Mouse (Mus musculus): Measurements from ENCODE around the gene Slc35e3.
"Not testable (repeated sequence)": the region's sequence is repeated elsewhere in the genome, so short reads cannot be mapped to it uniquely, and the experiment has no call there.

Slc35e3 gene

DNA sequence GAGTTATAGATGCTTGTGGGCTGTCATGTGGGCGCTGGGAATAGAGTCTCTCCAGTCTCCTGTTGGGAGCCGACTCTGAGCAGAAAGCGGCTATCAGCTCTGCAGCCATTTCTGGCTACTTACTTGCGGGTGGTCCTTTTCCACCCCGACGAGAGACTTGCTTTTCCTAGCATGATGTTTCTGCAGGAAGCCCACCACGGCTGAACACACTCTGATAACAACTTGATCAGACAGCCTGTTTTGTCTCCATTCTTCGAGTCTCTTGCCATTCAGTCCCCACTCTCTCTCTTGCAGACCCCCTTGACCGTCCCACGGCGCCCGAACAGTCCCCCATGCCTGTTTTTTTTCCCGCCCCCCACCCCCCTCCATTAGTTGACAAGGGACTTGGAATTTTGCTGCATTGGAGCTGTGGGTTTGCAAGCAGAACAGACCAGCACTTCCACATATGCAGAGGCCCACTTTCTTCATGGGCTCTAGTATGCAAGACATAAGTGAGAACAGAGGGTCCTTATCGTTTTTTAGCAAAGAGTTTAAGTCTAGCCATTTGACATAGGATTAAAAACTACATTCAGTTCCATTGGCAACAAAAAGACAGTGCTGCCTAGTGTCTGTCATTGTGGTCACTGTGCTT, 13.1 kb downstream of the Slc35e3 start:
- DNase-seq (ENCODE audit: low spot score) = no peak

DNA sequence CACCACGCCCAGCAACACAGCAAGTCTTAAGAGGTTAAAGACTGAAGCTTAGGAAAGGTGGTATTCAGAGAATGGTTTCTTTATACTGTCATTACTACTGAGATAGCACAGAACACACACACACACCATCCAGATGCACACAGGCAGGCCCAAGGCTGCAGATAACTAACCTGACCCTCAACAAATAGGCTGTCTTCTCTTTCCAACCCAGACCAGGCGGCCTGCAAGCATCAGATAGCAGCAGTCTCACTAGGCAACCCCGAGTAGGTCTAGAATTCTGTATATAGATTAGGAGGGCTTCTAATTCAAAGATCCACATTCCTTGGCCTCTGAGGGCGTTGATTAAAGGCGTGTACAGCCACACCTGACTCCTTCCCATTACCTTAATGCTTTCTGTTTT, 14.0 kb downstream of the Slc35e3 start:
- DNase-seq (ENCODE audit: low spot score) = no peak

DNA sequence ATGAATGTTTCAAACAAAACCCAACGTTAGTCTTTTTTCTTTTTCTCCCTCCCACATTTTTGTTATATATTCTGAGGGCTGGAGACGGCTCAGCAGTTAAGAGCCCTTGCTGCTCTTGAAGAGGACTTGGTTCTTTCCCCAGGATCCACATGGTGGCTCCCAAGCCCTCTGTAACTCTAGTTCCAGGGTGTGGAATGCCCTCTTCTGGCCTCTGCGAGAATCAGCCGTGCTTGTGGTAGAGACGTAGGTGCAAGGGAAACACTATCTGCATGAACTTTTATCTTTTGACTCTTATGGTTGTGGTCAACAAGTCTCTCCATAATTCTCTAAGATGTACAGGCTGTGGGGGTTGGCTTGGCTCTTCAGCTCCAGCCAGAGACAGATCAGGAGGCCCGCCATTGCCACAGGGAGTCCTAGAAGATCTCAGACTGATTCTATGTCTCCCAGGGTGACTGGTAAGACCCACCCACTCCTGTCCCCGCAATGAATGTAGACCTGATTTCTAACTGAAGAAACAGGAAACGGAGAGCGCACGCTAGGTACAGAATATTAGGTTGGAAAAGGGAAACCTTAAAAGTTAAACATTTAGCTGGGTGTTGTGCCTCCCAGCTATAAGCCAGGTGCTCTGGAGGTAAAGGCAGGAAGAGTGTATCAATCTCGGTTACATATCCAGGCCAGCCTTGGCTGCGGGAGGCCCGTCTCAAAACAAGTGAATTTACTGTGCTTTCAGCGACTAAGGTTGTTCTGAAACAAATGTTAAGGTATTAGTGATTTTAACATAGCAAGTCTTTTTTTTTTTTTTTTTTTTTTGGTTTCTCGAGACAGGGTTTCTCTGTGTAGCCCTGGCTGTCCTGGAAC, 14.7 kb downstream of the Slc35e3 start:
- DNase-seq (ENCODE audit: low spot score) = peak; percentile 43

DNA sequence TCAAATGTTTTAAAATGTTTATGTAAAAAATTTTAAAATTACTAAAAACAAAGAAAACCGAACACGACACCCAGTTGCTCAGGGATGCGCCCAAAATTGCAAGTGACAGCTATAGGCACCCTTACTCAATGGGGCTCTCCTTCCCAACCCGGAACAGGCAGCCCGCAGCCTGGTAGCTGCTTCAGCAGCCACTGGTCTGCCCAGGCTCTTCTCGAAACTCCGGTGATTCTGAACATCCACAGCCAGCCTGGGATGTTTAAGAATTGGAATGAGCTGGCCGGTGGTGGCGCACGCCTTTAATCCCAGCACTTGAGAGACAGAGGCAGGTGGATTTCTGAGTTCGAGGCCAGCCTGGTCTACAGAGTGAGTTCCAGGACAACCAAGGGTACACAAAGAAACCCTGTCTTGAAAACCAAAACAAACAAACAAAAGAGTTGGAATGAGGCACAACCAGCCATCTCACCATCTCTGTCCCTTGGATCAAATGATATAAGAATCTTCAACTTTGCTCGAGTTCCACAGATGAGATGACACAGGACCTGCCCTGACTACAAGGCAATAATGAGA, 15.4 kb downstream of the Slc35e3 start:
- DNase-seq (ENCODE audit: low spot score) = no peak

DNA sequence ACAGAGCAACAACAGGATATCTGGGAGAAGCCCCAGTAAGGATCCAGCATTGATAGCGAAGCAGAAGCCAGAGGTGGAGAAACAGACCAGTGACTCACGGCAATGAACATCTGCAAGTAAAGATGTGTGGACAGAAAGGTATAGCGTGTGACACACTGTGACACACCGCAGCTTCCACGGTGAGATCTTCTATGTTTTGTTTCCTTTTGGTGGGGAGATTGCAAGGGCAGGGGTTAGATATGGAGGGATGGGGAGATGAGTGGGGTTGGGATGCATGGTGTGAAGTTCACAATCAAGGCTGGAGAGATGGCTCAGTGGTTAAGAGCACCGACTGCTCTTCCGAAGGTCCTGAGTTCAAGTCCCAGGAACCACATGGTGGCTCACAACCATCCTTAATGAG, 16.0 kb downstream of the Slc35e3 start:
- no peak for DNase-seq (ENCODE audit: low spot score)

DNA sequence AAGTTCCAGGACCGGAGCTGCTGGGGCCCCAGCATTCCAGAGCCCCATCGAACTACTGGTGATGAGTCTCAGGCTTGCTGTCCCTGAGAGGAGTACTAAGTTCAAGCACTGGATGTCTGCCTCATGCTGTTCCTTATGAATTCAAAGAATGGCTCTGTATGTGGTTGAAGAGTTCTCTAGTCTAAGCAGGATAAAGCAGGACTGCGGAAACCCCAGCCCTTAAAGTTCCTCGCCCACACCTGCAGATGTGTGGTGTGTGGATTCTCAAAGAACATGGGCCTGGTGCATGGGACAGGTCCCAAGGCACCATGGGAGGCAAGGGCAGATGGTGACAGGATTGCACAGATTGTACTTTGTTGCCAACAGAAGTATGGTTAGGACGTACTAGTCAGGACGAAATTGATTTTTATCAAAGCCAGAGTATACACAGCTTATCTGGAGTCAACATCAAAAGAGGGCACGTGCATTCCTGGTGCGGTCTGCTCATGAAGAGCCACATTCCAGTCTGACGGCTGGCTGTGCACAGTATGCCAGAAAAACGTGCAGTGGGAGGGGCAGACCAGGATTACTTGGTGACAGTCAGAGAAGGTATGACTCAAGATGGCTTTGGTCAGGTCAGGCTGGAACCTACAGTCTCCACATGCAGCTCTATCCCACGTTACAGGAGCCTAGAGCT, 16.9 kb downstream of the Slc35e3 start:
- DNase-seq (ENCODE audit: low spot score) = no peak

DNA sequence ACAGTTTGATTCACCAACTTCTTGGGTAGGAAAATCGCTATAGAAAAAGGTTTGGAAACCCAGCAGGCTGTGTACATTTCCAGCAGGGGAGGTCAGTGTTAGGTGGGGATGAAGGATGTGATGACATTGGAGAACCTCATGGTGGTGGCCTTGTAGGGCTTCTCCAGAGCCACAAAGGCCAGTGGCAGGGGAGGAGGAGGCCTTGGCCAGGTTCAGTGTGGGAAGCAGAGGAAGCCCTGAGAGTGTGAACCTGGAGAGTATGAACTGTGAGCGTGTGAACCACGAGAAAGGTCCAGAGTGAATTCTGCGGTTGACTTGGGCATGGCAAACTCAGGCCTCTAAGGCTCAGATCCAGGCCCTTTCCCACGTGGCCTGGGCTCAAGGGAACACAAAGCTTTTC, 17.6 kb downstream of the Slc35e3 start:
- no peak for DNase-seq (ENCODE audit: low spot score)

DNA sequence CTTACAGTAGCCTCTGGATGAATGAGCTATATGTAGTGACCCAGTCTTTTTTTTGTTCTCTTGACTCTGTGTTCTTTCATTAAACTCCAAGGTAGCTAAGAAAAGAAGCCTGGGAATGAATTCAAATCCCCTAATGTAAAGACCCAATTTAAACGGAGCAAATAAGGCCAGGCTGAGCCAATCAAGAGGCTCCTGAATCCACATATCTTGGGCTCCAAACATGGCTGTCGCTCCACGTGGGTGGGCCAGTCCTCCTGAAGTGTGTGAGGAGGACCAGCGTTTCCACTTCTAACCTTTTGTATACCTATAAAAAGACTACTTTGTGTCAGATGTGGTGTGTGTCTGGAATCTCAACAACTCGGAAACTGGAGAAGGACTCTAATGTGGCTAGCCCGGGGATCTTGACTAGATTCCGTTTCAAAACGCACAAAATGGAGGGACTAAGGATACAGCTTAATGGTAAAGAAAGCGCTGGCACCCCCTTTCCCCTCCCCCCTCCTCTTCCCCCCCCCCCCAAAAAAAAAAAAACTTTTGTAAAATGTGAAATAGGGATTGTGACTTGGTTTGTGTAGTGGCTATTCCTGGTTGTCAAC, 18.6 kb downstream of the Slc35e3 start:
- no peak for DNase-seq (ENCODE audit: low spot score)

DNA sequence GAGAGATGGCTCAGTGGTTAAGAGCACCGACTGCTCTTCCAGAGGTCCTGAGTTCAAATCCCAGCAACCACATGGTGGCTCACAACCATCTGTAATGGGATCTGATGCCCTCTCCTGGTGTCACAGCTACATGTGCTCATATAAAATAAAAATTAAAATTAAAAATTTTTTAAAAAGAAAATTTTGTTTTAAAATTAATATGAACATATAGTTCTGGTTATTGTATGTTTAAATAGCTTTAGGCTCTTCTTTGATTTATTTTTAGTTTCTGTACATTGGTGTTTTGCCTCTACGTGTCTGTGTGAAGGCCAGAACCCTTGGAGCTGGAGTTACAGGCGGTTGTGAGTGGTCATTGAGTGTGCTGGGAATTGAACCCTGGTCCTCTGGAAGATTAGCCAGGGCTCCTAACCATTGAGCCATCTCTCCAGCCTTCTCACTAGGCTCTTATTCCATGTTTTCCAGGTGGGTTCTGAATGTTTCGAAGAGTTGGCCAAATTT, 19.2 kb downstream of the Slc35e3 start:
- no peak for DNase-seq (ENCODE audit: low spot score)

DNA sequence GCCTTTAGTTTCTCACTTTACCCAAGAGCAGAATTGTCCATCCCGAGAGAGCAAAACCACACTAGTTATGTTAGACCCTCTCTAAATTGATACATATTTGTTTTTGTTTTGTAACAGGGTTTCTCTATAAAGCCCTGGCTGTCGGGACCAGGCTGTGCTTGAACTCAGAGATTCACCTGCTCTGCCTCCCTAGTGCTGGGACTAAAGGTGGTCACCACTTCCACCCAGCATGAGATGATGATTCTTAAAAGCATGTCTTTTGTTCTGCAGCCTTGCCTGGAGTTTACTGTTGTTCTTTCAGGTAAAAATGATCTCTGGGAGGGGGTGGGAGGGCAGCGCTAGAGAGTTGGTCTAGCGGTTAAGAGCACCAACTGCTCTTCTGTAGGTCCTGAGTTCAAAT, 19.8 kb downstream of the Slc35e3 start:
- DNase-seq (ENCODE audit: low spot score) = no peak

DNA sequence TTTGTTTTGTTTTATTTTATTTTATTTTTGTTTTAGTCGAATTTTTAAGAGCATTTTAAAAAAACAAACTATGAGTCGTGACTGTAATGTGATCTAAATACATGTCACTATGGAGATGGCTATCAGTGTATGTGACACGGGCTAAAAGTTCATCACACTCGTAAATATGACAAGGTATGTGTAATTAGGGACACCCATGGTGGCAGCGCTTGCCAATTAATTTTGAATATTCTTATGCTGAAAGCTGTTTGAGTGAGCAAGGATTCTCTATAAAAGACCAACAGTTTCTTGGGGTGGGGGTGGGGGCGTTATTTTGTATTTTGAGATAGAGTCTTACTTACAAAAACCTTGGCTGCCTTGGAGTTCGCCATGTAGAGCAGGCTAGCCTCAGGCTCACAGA, 20.5 kb downstream of the Slc35e3 start:
- no peak for DNase-seq (ENCODE audit: low spot score)

DNA sequence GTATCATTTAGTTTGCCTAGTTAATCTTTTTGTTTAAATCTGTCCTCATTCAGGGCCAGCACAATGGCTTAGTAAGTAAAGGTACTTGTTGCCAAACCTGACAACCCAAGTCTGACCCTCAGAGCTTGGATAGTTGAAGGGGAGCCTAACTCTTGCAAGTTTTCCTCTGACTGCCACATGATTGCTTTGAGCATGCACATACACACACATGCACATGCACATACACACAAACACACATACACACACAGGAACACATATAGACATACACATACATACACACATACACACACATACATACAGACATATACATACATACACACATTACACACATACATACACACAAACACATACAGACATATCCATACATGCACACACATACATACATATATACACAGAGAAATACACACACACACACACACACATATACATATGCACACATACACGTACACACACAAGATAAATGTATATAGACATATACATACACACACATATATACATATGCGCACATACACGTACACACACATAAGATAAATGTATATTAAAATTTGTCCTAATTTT, 21.3 kb downstream of the Slc35e3 start:
- no peak for DNase-seq (ENCODE audit: low spot score)

DNA sequence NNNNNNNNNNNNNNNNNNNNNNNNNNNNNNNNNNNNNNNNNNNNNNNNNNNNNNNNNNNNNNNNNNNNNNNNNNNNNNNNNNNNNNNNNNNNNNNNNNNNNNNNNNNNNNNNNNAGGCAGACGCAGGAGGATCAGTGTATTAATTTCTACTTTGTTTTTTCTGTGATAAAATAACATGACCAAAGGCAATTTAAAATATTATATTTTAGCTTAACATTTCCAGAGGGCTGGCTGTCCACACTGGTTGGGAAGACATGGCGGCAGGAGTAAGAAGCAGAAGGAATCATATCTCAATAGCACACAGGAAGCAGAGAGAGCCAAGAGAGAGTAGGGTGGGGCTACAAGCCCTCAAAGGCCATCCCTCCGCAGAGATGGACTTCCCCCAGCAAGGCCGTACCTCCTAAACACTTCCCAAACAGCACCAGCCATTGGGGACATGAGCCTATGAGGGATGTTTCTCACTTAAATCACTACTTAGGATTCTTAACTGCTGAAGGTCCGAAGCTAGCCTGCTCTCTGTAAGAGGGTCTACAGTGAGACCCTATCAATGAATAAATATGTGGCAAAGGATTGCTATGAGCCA, 21.9 kb downstream of the Slc35e3 start:
- DNase-seq (ENCODE audit: low spot score) = no peak

DNA sequence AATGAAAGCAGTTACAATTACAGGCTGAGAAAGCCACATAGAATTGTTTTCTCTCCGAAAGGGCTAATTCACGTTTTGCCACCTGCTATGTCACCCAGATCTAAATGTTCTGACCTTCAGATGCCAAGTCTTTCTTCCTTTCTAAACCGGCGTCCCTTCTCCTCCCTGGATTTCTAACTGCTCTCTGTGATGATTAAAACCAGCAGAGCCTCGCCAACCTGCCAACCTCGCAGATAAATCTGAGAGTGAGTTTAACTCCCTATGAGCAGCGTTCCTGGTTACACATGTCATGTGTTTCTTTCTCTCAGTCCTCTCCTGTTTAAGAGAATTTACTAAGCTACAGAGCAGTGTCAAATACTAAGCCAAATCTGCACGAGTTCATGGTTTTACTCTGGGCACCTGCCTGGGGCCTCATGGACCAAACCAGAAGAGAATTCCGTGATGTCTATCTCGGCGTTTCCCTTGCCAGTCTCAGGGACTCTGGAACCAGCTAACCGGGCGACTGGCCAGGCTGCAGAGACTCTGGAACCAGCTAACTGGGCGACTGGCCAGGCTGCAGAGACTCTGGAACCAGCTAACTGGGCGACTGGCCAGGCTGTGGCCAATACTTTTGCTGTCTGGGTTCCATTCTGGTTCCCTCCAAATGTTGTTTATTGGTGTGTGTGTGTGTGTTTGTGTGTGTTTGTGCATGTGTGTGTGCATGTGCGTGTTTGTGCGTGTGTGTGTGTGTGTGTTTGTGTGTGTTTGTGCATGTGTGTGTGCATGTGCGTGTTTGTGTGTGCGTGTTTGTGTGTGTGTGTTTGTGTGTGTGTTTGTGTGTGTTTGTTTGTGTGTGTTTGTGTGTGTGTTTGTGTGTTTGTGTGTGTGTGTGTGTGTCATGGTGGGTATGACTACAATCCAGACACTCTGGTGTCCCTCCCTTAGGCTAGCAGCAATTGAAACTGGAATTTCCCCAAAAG, 27.7 kb downstream of the Slc35e3 start:
- no peak for DNase-seq (ENCODE audit: low spot score)

DNA sequence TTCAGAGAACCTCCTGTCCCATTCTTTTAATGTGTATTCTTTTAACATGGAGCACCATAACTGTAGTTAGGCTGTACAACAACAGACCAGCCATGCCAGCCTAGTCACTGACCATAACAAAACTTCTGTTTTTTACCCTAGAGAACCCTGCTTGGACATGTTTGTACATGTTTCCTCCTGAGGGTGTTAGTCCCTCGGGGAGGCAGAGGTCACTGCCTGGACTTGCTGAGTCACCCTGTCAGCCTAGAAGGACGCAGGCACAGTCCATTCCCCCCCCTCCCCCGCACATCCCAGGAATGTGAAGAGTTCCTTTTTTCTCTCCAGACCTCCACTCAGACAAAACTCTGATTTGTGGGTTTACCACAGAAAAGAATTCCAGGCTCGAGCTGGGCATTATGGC, 28.6 kb downstream of the Slc35e3 start:
- DNase-seq (ENCODE audit: low spot score) = peak; percentile 26

DNA sequence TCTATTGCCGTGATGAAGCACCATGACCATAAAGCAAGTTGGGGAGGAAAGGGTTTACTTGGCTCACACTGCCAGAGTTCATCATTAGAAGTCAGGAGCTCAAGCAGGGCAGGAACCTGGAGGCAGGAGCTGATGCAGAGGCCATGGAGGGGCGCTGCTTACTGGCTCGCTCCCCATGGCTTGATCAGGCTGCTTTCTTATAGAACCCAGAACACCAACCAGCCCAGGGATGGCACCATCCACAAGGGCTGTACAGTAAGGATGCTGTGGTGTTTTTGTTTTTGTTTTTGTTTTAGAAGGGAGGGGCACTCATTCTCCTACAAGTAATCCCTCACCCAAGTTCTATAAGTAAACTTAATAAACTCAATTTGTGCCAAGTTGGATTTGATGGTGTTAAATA, 29.5 kb downstream of the Slc35e3 start:
- DNase-seq (ENCODE audit: low spot score) = no peak

DNA sequence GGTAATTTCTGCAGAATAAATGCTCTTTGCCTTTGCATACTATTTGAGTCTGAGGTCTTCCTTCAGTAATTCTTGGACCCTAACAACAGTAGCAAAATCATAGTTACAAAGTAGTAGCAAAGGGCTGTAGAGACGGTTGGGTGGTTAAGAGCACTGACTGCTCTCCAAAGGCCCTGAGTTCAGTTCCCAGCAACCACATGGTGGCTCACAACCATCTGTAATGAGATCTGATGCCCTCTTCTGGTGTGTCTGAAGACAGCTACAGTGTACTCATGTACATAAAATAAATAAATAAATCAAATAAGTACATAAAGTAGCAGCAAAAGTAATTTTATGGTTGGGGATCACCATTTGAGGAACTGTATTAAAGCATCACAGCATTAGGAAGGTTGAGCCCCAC, 30.5 kb downstream of the Slc35e3 start:
- DNase-seq (ENCODE audit: low spot score) = not testable (repeated sequence)

DNA sequence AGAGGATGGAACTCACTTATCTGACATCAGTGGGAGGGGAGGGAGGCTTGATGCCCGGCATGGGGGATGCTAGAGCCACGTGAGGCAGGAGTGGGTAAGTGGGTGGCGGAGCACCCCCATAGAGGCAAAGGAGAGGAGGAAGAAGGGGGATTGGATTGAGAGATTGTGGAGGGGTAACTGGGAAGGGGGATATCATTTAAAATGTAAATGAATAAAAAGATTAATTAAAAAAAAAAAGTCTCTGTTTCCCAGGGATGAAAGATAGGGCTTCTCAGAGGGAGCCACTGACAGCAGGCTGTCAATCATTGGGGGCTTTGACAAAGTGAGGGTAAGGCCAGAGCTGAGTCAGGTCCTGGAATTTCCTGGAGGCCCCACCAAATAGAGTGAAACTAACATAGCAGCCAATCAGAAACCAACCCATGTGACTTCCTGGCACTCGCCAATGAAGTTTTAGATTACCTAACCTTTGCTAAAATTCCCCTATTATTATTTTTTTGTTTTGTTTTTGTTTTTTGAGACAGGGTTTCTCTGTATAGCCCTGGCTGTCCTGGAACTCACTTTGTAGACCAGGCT, 31.2 kb downstream of the Slc35e3 start:
- DNase-seq (ENCODE audit: low spot score) = no peak

DNA sequence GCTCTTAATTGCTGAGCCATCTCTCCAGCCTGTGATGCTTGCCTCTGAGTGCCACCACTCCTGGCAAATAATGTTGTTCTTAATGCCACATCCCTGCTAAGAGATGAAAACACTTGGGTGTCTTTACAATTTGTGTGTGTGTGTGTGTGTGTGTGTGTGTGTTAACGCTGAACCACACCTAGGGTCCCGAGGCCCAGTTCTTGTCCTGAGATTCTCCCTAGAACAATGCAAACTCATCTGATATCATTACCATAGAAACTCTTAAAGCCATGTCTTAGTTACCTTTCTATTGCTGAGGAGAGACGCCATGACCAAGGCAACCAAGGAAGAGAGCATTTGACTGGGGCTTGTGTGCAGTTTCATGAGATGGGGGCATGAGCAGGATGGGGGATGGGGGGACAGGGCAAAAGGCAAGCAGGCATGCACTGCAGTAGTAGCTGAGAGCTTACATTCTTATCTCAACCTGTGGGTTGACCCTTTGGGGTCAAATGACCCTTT, 32.1 kb downstream of the Slc35e3 start:
- no peak for DNase-seq (ENCODE audit: low spot score)

DNA sequence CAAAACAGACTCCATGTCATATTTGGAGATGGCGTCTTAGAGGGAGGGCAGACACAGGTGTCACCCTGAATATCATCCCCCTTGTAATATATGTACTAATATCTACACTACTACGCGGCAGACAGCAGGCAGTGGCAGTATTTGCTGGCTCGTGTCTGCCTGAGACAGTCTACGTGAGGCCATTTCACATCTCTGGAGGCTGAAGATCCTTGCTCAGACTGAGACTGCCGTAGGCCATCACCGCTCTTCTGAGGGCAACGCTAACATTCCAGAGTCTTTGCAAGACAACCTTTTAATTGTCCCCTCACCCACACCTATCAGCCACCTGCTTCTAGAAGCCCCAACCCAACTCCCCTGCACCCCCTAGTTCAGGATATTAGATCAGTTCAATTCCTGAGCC, 32.7 kb downstream of the Slc35e3 start:
- no peak for DNase-seq (ENCODE audit: low spot score)

Data from ovary, adult 18-20 months (tissue).